8 mouse cellular contexts compared by ENCODE assay signal in genomic region chr17:9169371-9169770, GRCm38 (mm10).
A peak's percentile ranks its signal among the peaks of the same experiment; 100 is the strongest.
DNase-seq lines count a peak whose midpoint lies in the region.

No protein-coding gene starts in this region.

- DNase-seq in gastrocnemius, adult 18-20 months (ENCODE audit: low spot score) = peak; percentile 51
- DNase-seq in gastrocnemius, adult 8-10 months (ENCODE audit: low spot score in 2 of 2) = no peak
- peak; percentile 47 for DNase-seq in R1 (ENCODE audit: low read depth, low spot score)
- DNase-seq in embryo, embryonic 10 days (ENCODE audit: low spot score) = peak; percentile 81
- DNase-seq in heart, postnatal 36 days = peak; percentile 58 to 72
- DNase-seq in layer of hippocampus, adult 9-11 months = peak; percentile 53
- peak; percentile 50 for DNase-seq in lung, postnatal 25 days (ENCODE audit: low spot score)
- peak; percentile 81 for DNase-seq in right cerebral cortex, postnatal 14 days

- intact Hi-C loops in heart, postnatal 36 days (cut with DNase I) = loop anchor here (2.0 to 5.0 kb wide), 6 partner anchors 137 to 1898 kb away; partner anchors contain the start of gene Qk

Comparison
In these comparisons a context has a peak if more than half of its experiments do, and no peak if none do; other contexts are left out.
1. DNase-seq: peak in gastrocnemius, adult 18-20 months (single experiment), R1 (single experiment), embryo, embryonic 10 days (single experiment), heart, postnatal 36 days (2 of 2), layer of hippocampus, adult 9-11 months (single experiment), lung, postnatal 25 days (single experiment) and right cerebral cortex, postnatal 14 days (single experiment); none in gastrocnemius, adult 8-10 months (0 of 2).